Mouse (Mus musculus) midbrain, postnatal 0 days (tissue): ENCODE data around the gene Sbds. TPM values are rescaled to one million over a fixed set of nuclear protein-coding genes. Genes with fewer than 3 reads are reported as not detected.

Source experiments
- ATAC-seq: fragments of 200-750 bp; cut with Nextera tagmentation; 2 replicates; pipeline ENCODE4 v1.8.0; 2017; ENCODE audit warnings: moderate number of reproducible peaks, mild to moderate bottlenecking, moderate TSS enrichment, moderate library complexity; ENCODE audit not compliant: low FRiP score
- DNase-seq: peaks from one replicate; pipeline ENCODE4 v3.0.0-alpha.2; 2015; ENCODE audit warnings: low spot score
- H3K27ac ChIP-seq: fragments of 300-500 bp; sonication (generic); 2 replicates; pipeline ENCODE4 v1.5.1; 2014; ENCODE audit warnings: low read depth, mild to moderate bottlenecking, low read length, mixed read lengths
- H3K27me3 ChIP-seq: fragments of 300-500 bp; sonication (generic); 2 replicates; pipeline ENCODE4 v1.6.1; 2014; ENCODE audit warnings: low read length, control low read depth, mixed read lengths; ENCODE audit not compliant: insufficient read depth
- H3K36me3 ChIP-seq: fragments of 300-500 bp; sonication (generic); 2 replicates; pipeline ENCODE4 v1.6.1; 2014; ENCODE audit warnings: low read length, control low read depth, mixed read lengths; ENCODE audit not compliant: insufficient read depth
- H3K4me1 ChIP-seq: fragments of 300-500 bp; sonication (generic); 2 replicates; pipeline ENCODE4 v1.6.1; 2014; ENCODE audit warnings: mild to moderate bottlenecking, control low read depth, antibody characterized with exemption, low read length, mixed read lengths; ENCODE audit not compliant: insufficient read depth
- H3K4me2 ChIP-seq: fragments of 300-500 bp; sonication (generic); 2 replicates; pipeline ENCODE4 v1.6.1; 2014; ENCODE audit warnings: low read depth, mild to moderate bottlenecking, low read length, mixed read lengths; ENCODE audit not compliant: poor library complexity, severe bottlenecking
- H3K4me3 ChIP-seq: fragments of 300-500 bp; sonication (generic); 2 replicates; pipeline ENCODE4 v1.5.1; 2014; ENCODE audit warnings: low read depth, mild to moderate bottlenecking, low read length, moderate library complexity
- H3K9ac ChIP-seq: fragments of 300-500 bp; sonication (generic); replicated peaks from 2 replicates; pipeline ENCODE4 v1.6.1; 2014; ENCODE audit warnings: mild to moderate bottlenecking, low read length, moderate library complexity, mixed read lengths; ENCODE audit not compliant: poor library complexity, severe bottlenecking
- H3K9me3 ChIP-seq: fragments of 300-500 bp; sonication (generic); 2 replicates; pipeline ENCODE4 v1.6.1; 2016; ENCODE audit warnings: low read length, control low read depth
- CTCF ChIP-seq: IDR thresholded peaks from 2 replicates; pipeline ENCODE4 v1.5.1; 2016; ENCODE audit warnings: antibody characterized with exemption, mild to moderate bottlenecking
- WGBS: fragments of 180-500 bp; shearing (Covaris S2); extraction: QIAGEN DNeasy Blood & Tissue Kit; methylation state at CpG from one replicate; pipeline ENCODE4 v1.1.7; 2014; 5-methylcytosine and 5-hydroxymethylcytosine counted together
- polyA plus RNA-seq: library from polyadenylated mRNA; unstranded; fragments of >200 nt; fragmentation: Nextera tagmentation; extraction: Ambion mirVana; gene quantifications from 2 replicates; pipeline ENCODE4 v1.2.1, GENCODE M21; 2015
- total RNA-seq: library from RNA; depleted of rRNA; stranded (reverse); fragments of >200 nt; gene quantifications from 2 replicates; pipeline ENCODE4 v1.2.3, GENCODE M21; 2014

Gene Sbds
- total and polyA plus RNA-seq, 2 experiments from 2014 or later: 20.3 to 46.4 TPM

- Histone ChIP-seq H3K9me3 (no peaks in the 10 kb centered on the region), H3K4me2 (no peak overlapping the region), H3K4me3 (no peak overlapping the region), H3K4me1 (peaks cover 8% of the 10 kb centered on the region), H3K36me3 (peaks cover 29% of the 10 kb centered on the region), H3K9ac (no peak overlapping the region), H3K27ac (no peak overlapping the region), H3K27me3 (no peaks in the 10 kb centered on the region)
- 86% methylated on average over 4 of the region's 4 CpGs for WGBS
- no peak for TF ChIP-seq CTCF
- ATAC-seq (no peak), DNase-seq (no peak)
Observed at GRCm38 (mm10) chr5:130228120-130228519, 27.2 kb downstream of the Sbds start.

- no peak overlapping the region for H3K4me2 ChIP-seq
- peaks cover 16% of the 10 kb centered on the region; the same call in 1 of the 2 replicates for H3K36me3 ChIP-seq
- H3K4me1 ChIP-seq: peaks cover 10% of the 10 kb centered on the region
- no peak for ATAC-seq
- DNase-seq: no peak
- WGBS: 98% methylated on average over 3 of the region's 3 CpGs
- TF ChIP-seq CTCF: no peak
- no peak overlapping the region for H3K4me3 ChIP-seq
- H3K27me3 ChIP-seq: no peaks in the 10 kb centered on the region
- H3K9ac ChIP-seq: no peak overlapping the region
- H3K27ac ChIP-seq: no peak overlapping the region
- H3K9me3 ChIP-seq: no peaks in the 10 kb centered on the region
Observed at GRCm38 (mm10) chr5:130226790-130227189, 28.5 kb downstream of the Sbds start.

- WGBS: under 1% methylated on average over 87 of the region's 88 CpGs
- no peaks in the 10 kb centered on the region for H3K9me3 ChIP-seq
- H3K9ac ChIP-seq: peak overlapping the region; percentile 95
- peak; percentile 92 for DNase-seq
- H3K36me3 ChIP-seq: no peaks in the 10 kb centered on the region
- H3K4me1 ChIP-seq: peaks cover 14% of the 10 kb centered on the region
- H3K4me3 ChIP-seq: peak overlapping the region; percentile 98
- H3K4me2 ChIP-seq: peak overlapping the region; percentile 74
- TF ChIP-seq CTCF: peak; percentile 67
- no peaks in the 10 kb centered on the region for H3K27me3 ChIP-seq
- peak; percentile 86 for ATAC-seq
- peak overlapping the region; percentile 82 for H3K27ac ChIP-seq
Observed at GRCm38 (mm10) chr5:130222146-130223004, 33.0 kb downstream of the Sbds start.

GRCm38 (mm10) chr5:130221760-130222145 lies 33.6 kb downstream of the Sbds start:
- Histone ChIP-seq H3K9ac (peak overlapping the region; percentile 95), H3K27me3 (no peaks in the 10 kb centered on the region), H3K4me1 (peaks cover 14% of the 10 kb centered on the region), H3K4me3 (peak overlapping the region; percentile 98), H3K9me3 (no peaks in the 10 kb centered on the region), H3K4me2 (peak overlapping the region; percentile 74), H3K27ac (peak overlapping the region; percentile 82), H3K36me3 (no peaks in the 10 kb centered on the region)
- WGBS: 2% methylated on average over 10 of the region's 10 CpGs
- ATAC-seq: peak; percentile 50; the same call in 1 of the 2 replicates
- no peak for TF ChIP-seq CTCF
- peak; percentile 38 for DNase-seq

GRCm38 (mm10) chr5:130221316-130221715 lies 34.0 kb downstream of the Sbds start:
- peaks cover 14% of the 10 kb centered on the region for H3K4me1 ChIP-seq
- H3K9ac ChIP-seq: peak overlapping the region; percentile 95
- TF ChIP-seq CTCF: no peak
- H3K9me3 ChIP-seq: no peaks in the 10 kb centered on the region
- peak overlapping the region; percentile 74 for H3K4me2 ChIP-seq
- H3K4me3 ChIP-seq: peak overlapping the region; percentile 98
- H3K27me3 ChIP-seq: no peaks in the 10 kb centered on the region
- 50% methylated on average over 2 of the region's 2 CpGs for WGBS
- DNase-seq (no peak), ATAC-seq (no peak)
- no peaks in the 10 kb centered on the region for H3K36me3 ChIP-seq
- peak overlapping the region; percentile 82 for H3K27ac ChIP-seq

GRCm38 (mm10) chr5:130218336-130218735 lies 37.0 kb downstream of the Sbds start:
- H3K9me3 ChIP-seq: no peaks in the 10 kb centered on the region
- H3K36me3 ChIP-seq: peaks cover 10% of the 10 kb centered on the region
- H3K4me1 ChIP-seq: peaks cover 8% of the 10 kb centered on the region
- TF ChIP-seq CTCF: no peak
- H3K9ac ChIP-seq: no peak overlapping the region
- no peak overlapping the region for H3K4me2 ChIP-seq
- whole genome bisulfite sequencing: 90% methylated on average over 5 of the region's 5 CpGs
- DNase-seq: no peak
- no peaks in the 10 kb centered on the region for H3K27me3 ChIP-seq
- no peak overlapping the region for H3K27ac ChIP-seq
- ATAC-seq: no peak
- no peak overlapping the region for H3K4me3 ChIP-seq
